Mouse (Mus musculus) G1E (cell line): ENCODE measurements around the gene Jchain.

Source experiments
- CTCF ChIP-seq: IDR thresholded peaks from 2 replicates; pipeline ENCODE4 v1.5.1; 2012; ENCODE audit warnings: low read depth, low read length, inconsistent platforms, mixed read lengths
- GATA1 ChIP-seq: IDR thresholded peaks from 2 replicates; pipeline ENCODE4 v1.6.1; 2012; ENCODE audit warnings: borderline replicate concordance, low read length, inconsistent platforms, mixed read lengths
- GATA2 ChIP-seq: IDR thresholded peaks from 2 replicates; pipeline ENCODE4 v1.6.1; 2012; ENCODE audit warnings: low read depth, low read length, inconsistent platforms, borderline replicate concordance
- POLR2AphosphoS5 ChIP-seq: IDR thresholded peaks from 2 replicates; pipeline ENCODE4 v1.6.1; 2012; ENCODE audit warnings: low read depth, low read length, inconsistent platforms; ENCODE audit not compliant: insufficient replicate concordance
- TAL1 ChIP-seq: conservative IDR thresholded peaks from 2 replicates; pipeline ENCODE4 v1.6.1; 2012; ENCODE audit warnings: low read depth, low read length, inconsistent platforms, mixed read lengths

GRCm38 (mm10) chr5:88519232-88519631 lies 8.5 kb downstream of the Jchain start:
- TF ChIP-seq CTCF, result no peak
- no peak for TF ChIP-seq GATA1
- no peak for TF ChIP-seq TAL1
- TF ChIP-seq POLR2AphosphoS5, result no peak
- no peak for TF ChIP-seq GATA2
